Mouse (Mus musculus) liver, embryonic 12.5 days (tissue): ENCODE data around the gene Klhl18. TPM values are rescaled to one million over a fixed set of nuclear protein-coding genes. Genes with fewer than 3 reads are reported as not detected.

Source experiments
- ATAC-seq: fragments of 200-750 bp; cut with Nextera tagmentation; 2 replicates; pipeline ENCODE4 v1.8.0; 2017; ENCODE audit warnings: moderate number of reproducible peaks, mild to moderate bottlenecking, moderate library complexity
- H3K27ac ChIP-seq: fragments of 300-500 bp; sonication (generic); 2 replicates; pipeline ENCODE4 v1.5.1; 2016; ENCODE audit warnings: mild to moderate bottlenecking
- H3K27me3 ChIP-seq: fragments of 300-500 bp; sonication (generic); replicated peaks from 2 replicates; pipeline ENCODE4 v1.6.1; 2016; ENCODE audit warnings: mild to moderate bottlenecking, moderate library complexity
- H3K36me3 ChIP-seq: fragments of 300-500 bp; sonication (generic); 2 replicates; pipeline ENCODE4 v1.6.1; 2016; ENCODE audit warnings: mild to moderate bottlenecking, moderate library complexity
- H3K4me1 ChIP-seq: fragments of 300-500 bp; sonication (generic); 2 replicates; pipeline ENCODE4 v1.6.1; 2016
- H3K4me2 ChIP-seq: fragments of 300-500 bp; sonication (generic); 2 replicates; pipeline ENCODE4 v1.6.1; 2016; ENCODE audit warnings: mild to moderate bottlenecking, moderate library complexity
- H3K4me3 ChIP-seq: fragments of 300-500 bp; sonication (generic); 2 replicates; pipeline ENCODE4 v1.5.1; 2016; ENCODE audit warnings: mild to moderate bottlenecking, moderate library complexity
- H3K9ac ChIP-seq: fragments of 300-500 bp; sonication (generic); 2 replicates; pipeline ENCODE4 v1.6.1; 2016; ENCODE audit warnings: mild to moderate bottlenecking, moderate library complexity
- H3K9me3 ChIP-seq: fragments of 300-500 bp; sonication (generic); replicated peaks from 2 replicates; pipeline ENCODE4 v1.6.1; 2016; ENCODE audit warnings: mild to moderate bottlenecking, moderate library complexity
- WGBS: fragments of 180-500 bp; shearing (Covaris S2); methylation state at CpG from one replicate; pipeline ENCODE4 v1.1.7; 2016; ENCODE audit not compliant: insufficient replicate concordance; 5-methylcytosine and 5-hydroxymethylcytosine counted together
- polyA plus RNA-seq: library from polyadenylated mRNA; unstranded; fragments of >200 nt; fragmentation: Nextera tagmentation; extraction: Ambion mirVana; gene quantifications from 2 replicates; pipeline ENCODE4 v1.2.1, GENCODE M21; 2016

Gene Klhl18
- 3.6 and 3.8 TPM in 2 replicates for polyA plus RNA-seq

- Histone ChIP-seq H3K9me3 (no peaks in the 10 kb centered on the region), H3K36me3 (peaks cover 10% of the 10 kb centered on the region), H3K27me3 (peaks cover 14% of the 10 kb centered on the region), H3K4me2 (peak within 1 kb of the TSS; percentile 82), H3K9ac (peak within 1 kb of the TSS; percentile 80), H3K4me3 (peak within 1 kb of the TSS; percentile 78), H3K4me1 (peaks cover 17% of the 10 kb centered on the region), H3K27ac (peak within 1 kb of the TSS; percentile 81)
- WGBS = under 1% methylated on average over 53 of the region's 53 CpGs
- ATAC-seq = peak; percentile 96
These were observed at the start of gene Klhl18, which contains the start of gene Kif9 for GRCm38 (mm10) chr9:110476124-110477091. TSS of gene Klhl18 (minus strand) at chr9:110476694. TSS of gene Kif9 (plus strand) at chr9:110476958.

GRCm38 (mm10) chr9:110525737-110526136, 49.2 kb upstream of the Klhl18 start:
- Histone ChIP-seq H3K27me3 (no peaks in the 10 kb centered on the region), H3K4me3 (no peak overlapping the region), H3K9ac (no peak overlapping the region), H3K4me2 (no peak overlapping the region), H3K27ac (no peak overlapping the region), H3K9me3 (no peaks in the 10 kb centered on the region), H3K36me3 (no peaks in the 10 kb centered on the region), H3K4me1 (peaks cover 20% of the 10 kb centered on the region)
- ATAC-seq = no peak
- WGBS = 49% methylated on average over 2 of the region's 2 CpGs

DNA sequence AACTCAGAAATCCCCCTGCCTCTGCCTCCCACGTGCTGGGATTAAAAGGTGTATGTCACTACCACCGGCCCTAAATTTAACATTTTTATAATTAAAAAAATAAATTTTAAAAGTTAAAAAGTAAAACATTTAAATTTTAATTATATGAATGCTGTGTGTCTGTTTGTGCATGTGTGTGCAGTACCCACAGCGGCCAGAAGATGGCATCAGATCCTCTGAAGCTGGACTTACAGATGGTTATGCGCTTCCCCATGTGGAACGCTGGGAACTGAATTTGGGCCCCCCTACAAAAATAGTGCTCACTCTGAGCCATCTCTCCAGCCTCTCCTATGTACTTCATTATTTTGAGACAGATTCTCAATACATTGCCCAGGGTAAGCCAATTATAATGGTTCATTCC, 14.4 kb upstream of the Klhl18 start:
- no peaks in the 10 kb centered on the region for H3K4me1 ChIP-seq
- no peak overlapping the region for H3K9ac ChIP-seq
- ATAC-seq = no peak
- no peak overlapping the region for H3K4me3 ChIP-seq
- H3K36me3 ChIP-seq = no peaks in the 10 kb centered on the region
- no peak overlapping the region for H3K27ac ChIP-seq
- H3K4me2 ChIP-seq = no peak overlapping the region
- peaks cover 6% of the 10 kb centered on the region for H3K9me3 ChIP-seq
- WGBS = 53% methylated on average over 5 of the region's 5 CpGs
- H3K27me3 ChIP-seq = no peaks in the 10 kb centered on the region

GRCm38 (mm10) chr9:110488841-110489240, 12.3 kb upstream of the Klhl18 start:
- ATAC-seq = no peak
- H3K36me3 ChIP-seq = no peaks in the 10 kb centered on the region
- no peak overlapping the region for H3K9ac ChIP-seq
- 49% methylated on average over 4 of the region's 4 CpGs for WGBS
- H3K4me3 ChIP-seq = no peak overlapping the region
- peaks cover 6% of the 10 kb centered on the region for H3K9me3 ChIP-seq
- H3K27me3 ChIP-seq = no peaks in the 10 kb centered on the region
- no peaks in the 10 kb centered on the region for H3K4me1 ChIP-seq
- H3K27ac ChIP-seq = no peak overlapping the region
- H3K4me2 ChIP-seq = no peak overlapping the region

GRCm38 (mm10) chr9:110478639-110479038, 2.1 kb upstream of the Klhl18 start:
- Histone ChIP-seq H3K4me1 (peaks cover 17% of the 10 kb centered on the region), H3K36me3 (no peaks in the 10 kb centered on the region), H3K4me2 (no peak overlapping the region), H3K9ac (no peak overlapping the region), H3K27me3 (peaks cover 14% of the 10 kb centered on the region), H3K27ac (no peak overlapping the region), H3K4me3 (no peak overlapping the region), H3K9me3 (no peaks in the 10 kb centered on the region)
- no peak for ATAC-seq
- WGBS = 62% methylated on average over 4 of the region's 4 CpGs

DNA sequence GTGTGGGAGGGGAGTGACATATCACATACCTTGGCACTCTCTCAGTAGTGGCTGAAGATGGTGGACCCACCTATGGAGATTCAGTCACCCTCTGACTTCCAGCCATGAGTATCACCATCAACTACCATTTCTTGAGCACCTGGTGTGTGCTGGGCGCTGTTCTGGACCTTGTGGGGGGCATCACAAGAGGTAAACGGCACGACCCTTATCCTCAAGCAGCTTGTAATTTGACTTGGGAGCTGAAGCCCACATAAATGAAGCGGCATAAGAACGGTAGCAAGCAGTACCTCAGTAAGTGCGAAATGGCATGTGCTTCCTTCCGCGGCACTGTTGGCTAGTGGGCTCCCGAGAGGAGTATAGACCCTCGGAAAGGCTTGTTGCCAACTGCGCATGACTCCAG, 1.5 kb upstream of the Klhl18 start:
- H3K4me3 ChIP-seq = no peak overlapping the region
- H3K27me3 ChIP-seq = peaks cover 14% of the 10 kb centered on the region
- no peak overlapping the region for H3K9ac ChIP-seq
- H3K36me3 ChIP-seq = peaks cover 4% of the 10 kb centered on the region; the same call in 1 of the 2 replicates
- peak overlapping the region; percentile 82 for H3K4me2 ChIP-seq
- no peak for ATAC-seq
- no peaks in the 10 kb centered on the region for H3K9me3 ChIP-seq
- 47% methylated on average over 11 of the region's 11 CpGs for whole genome bisulfite sequencing
- H3K27ac ChIP-seq = no peak overlapping the region
- peaks cover 17% of the 10 kb centered on the region for H3K4me1 ChIP-seq

- H3K4me1 ChIP-seq = peaks cover 27% of the 10 kb centered on the region
- no peak overlapping the region for H3K4me3 ChIP-seq
- WGBS = 70% methylated on average over 3 of the region's 3 CpGs
- ATAC-seq = no peak
- H3K36me3 ChIP-seq = no peaks in the 10 kb centered on the region
- no peak overlapping the region for H3K27ac ChIP-seq
- no peak overlapping the region for H3K4me2 ChIP-seq
- H3K9me3 ChIP-seq = no peaks in the 10 kb centered on the region
- H3K27me3 ChIP-seq = no peaks in the 10 kb centered on the region
- H3K9ac ChIP-seq = no peak overlapping the region
These were observed 10.3 kb downstream of the Klhl18 start for GRCm38 (mm10) chr9:110466179-110466578.

DNA sequence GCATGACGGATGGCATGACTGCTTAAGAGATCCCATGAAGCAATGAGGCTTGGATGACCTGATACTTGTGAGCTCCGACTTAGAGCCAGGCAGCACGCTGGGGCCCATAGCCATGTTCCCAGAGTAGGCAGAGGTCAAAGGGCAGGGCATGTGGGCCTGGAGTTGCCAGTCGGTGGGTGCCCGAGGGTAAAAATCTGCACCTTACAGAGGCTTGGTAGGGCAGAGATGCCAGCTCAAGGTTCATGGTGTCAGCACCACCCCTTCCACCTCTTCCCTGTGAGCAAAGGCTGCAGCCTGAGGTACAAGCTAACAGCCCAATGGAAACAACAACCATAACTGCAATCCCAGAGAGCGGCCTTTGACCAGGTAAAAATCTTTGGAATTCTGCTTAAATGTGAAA, 11.2 kb downstream of the Klhl18 start:
- no peaks in the 10 kb centered on the region for H3K9me3 ChIP-seq
- no peaks in the 10 kb centered on the region for H3K27me3 ChIP-seq
- no peak overlapping the region for H3K9ac ChIP-seq
- no peak overlapping the region for H3K4me3 ChIP-seq
- peaks cover 33% of the 10 kb centered on the region for H3K4me1 ChIP-seq
- H3K4me2 ChIP-seq = no peak overlapping the region
- ATAC-seq = no peak
- WGBS = 83% methylated on average over 6 of the region's 6 CpGs
- H3K36me3 ChIP-seq = no peaks in the 10 kb centered on the region
- H3K27ac ChIP-seq = no peak overlapping the region

GRCm38 (mm10) chr9:110463983-110464591, 12.4 kb downstream of the Klhl18 start:
- H3K27ac ChIP-seq = no peak overlapping the region
- no peaks in the 10 kb centered on the region for H3K9me3 ChIP-seq
- no peaks in the 10 kb centered on the region for H3K27me3 ChIP-seq
- H3K4me2 ChIP-seq = no peak overlapping the region
- no peak for ATAC-seq
- 31% methylated on average over 6 of the region's 6 CpGs for WGBS
- H3K4me3 ChIP-seq = no peak overlapping the region
- no peaks in the 10 kb centered on the region for H3K36me3 ChIP-seq
- H3K4me1 ChIP-seq = peaks cover 43% of the 10 kb centered on the region
- H3K9ac ChIP-seq = no peak overlapping the region

DNA sequence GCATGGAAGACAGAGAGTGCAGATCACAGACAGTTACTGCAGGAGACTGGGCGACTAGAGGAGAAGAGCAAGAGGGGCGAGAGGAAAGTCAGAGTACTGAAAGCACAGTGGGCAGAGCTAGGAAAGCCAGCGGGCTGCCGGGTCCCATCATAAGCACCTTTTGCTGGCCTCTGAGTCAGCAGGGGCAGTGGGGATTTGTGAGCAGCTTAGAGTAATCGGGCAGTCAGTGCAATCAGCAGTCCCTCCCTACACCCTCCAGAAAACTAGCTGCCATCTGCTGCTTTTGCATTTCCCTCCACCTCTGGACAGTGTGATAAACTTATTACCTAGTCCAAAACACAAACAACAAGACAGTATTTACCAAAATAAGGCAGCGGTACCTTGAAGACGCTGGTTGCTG, 14.2 kb downstream of the Klhl18 start:
- Histone ChIP-seq H3K9me3 (no peaks in the 10 kb centered on the region), H3K9ac (no peak overlapping the region), H3K36me3 (no peaks in the 10 kb centered on the region), H3K4me1 (peaks cover 51% of the 10 kb centered on the region), H3K27ac (no peak overlapping the region), H3K27me3 (no peaks in the 10 kb centered on the region), H3K4me3 (no peak overlapping the region), H3K4me2 (no peak overlapping the region)
- ATAC-seq = no peak
- WGBS = 56% methylated on average over 7 of the region's 7 CpGs

DNA sequence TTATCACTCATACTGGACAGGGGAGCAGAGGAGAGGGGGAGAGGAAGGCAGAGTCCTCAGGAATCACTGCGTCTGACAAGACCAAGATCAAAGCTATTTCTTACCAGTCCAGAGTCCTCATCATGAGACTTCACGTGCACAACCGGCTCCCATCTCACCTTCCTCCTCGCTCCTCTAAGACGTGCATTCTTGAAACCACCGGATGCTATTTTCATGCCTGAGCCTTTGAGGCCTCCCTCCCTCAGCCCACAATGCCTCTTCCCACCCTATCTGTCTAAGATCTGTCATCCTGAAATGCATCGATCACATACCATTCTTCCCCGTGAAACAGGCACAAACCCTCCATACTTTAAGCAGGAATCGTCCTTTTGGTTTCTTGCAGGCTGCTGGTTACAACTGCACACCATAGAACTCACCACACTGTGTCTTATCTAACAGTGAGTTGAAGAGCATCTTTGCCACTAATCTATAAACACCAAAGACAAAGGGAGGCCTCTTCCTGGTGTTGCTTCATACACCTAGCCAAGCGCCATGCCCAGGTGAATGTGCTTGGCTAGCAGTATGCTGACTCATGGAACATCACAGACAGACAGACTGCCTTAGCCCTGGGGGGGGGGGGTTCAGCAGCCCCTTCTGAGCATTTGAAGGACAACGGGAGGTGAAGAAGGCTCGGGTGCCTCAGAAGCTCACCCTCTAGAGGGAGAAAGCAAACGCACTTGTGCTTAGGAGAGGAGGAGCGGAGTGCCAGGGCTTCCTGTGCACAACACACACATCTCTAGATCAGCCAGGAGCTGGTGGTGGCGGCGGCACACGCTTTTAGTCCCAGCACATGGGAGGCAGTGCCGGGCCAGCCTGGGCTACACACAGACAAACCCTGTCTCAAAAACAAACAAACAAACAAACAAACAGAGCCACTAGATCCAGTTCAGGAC, 15.3 kb downstream of the Klhl18 start:
- no peak overlapping the region for H3K9ac ChIP-seq
- no peak overlapping the region for H3K4me2 ChIP-seq
- no peaks in the 10 kb centered on the region for H3K36me3 ChIP-seq
- 31% methylated on average over 18 of the region's 18 CpGs for WGBS
- peak overlapping the region; percentile 48 for H3K27ac ChIP-seq
- H3K4me3 ChIP-seq = no peak overlapping the region
- H3K27me3 ChIP-seq = no peaks in the 10 kb centered on the region
- no peak for ATAC-seq
- H3K4me1 ChIP-seq = peaks cover 51% of the 10 kb centered on the region
- no peaks in the 10 kb centered on the region for H3K9me3 ChIP-seq
